Mouse (Mus musculus) G1E (cell line): ENCODE measurements around the gene H2-M10.1.

Experiments used
- CTCF ChIP-seq: IDR thresholded peaks from 2 replicates; pipeline ENCODE4 v1.5.1; 2012; ENCODE audit warnings: low read depth, low read length, inconsistent platforms, mixed read lengths
- GATA1 ChIP-seq: IDR thresholded peaks from 2 replicates; pipeline ENCODE4 v1.6.1; 2012; ENCODE audit warnings: borderline replicate concordance, low read length, inconsistent platforms, mixed read lengths
- POLR2AphosphoS5 ChIP-seq: IDR thresholded peaks from 2 replicates; pipeline ENCODE4 v1.6.1; 2012; ENCODE audit warnings: low read depth, low read length, inconsistent platforms; ENCODE audit not compliant: insufficient replicate concordance
- TAL1 ChIP-seq: conservative IDR thresholded peaks from 2 replicates; pipeline ENCODE4 v1.6.1; 2012; ENCODE audit warnings: low read depth, low read length, inconsistent platforms, mixed read lengths

GRCm38 (mm10) chr17:36273796-36274195 lies 52.2 kb downstream of the H2-M10.1 start:
- TF ChIP-seq CTCF (no peak), TAL1 (no peak), GATA1 (no peak), POLR2AphosphoS5 (no peak)
